ENCODE assay signal across 8 mouse cellular contexts in genomic region chr5:143000654-143001500, GRCm38 (mm10). TPM values are rescaled to one million over a fixed set of nuclear protein-coding genes. Genes with fewer than 3 reads are reported as not detected.
DNase-seq lines count a peak whose midpoint lies in the region; ATAC-seq lines count a peak whose summit lies in the region.

No protein-coding gene starts in this region.

- peak overlapping the region; percentile 59 for H3K9ac ChIP-seq in heart, embryonic 14.5 days (ENCODE audit: low read length)

- H3K27me3 ChIP-seq in heart, embryonic 14.5 days (ENCODE audit: control insufficient read depth, insufficient read depth, low read length) = no peaks in the 10 kb centered on the region

- no peaks in the 10 kb centered on the region for H3K9me3 ChIP-seq in heart, embryonic 14.5 days (ENCODE audit: control insufficient read depth, low read length)

- peak; percentile 18 to 46 for DNase-seq in cerebellum, postnatal 10 days
- no peak for DNase-seq in cerebellum, adult 11 months
- DNase-seq in embryo, embryonic 11 days = peak; percentile 89
- DNase-seq in kidney, postnatal 36 days = peak; percentile 23 to 24
- DNase-seq in lung, postnatal 36 days = peak; percentile 4
- DNase-seq in yolk sac, embryonic 10.5 days (ENCODE audit: low spot score) = peak; percentile 44
- DNase-seq in frontal cortex, postnatal 25 days (ENCODE audit: low spot score in 2 of 2) = no peak

- ATAC-seq in heart, embryonic 14.5 days (ENCODE audit: insufficient number of reproducible peaks, insufficient read depth, low FRiP score, low read depth) = peak; percentile 74

- peaks cover 22 to 24% of the 10 kb centered on the region in 2 experiments for H3K4me1 ChIP-seq in heart, embryonic 14.5 days (ENCODE audit: control insufficient read depth in 2 of 2, insufficient read depth in 2 of 2, low read length in 2 of 2)

- H3K27ac ChIP-seq in heart, embryonic 14.5 days (replicated peaks in 1 of 2; ENCODE audit: control insufficient read depth in 1 of 2, insufficient read depth in 1 of 2, low read depth in 2 of 2, low read length in 2 of 2) = peak overlapping the region; percentile 89 to 90

- 50% methylated on average over 9 of the region's 9 CpGs for WGBS in heart, embryonic 14.5 days

- H3K36me3 ChIP-seq in heart, embryonic 14.5 days (ENCODE audit: control insufficient read depth, insufficient read depth, low read length) = 0 out of 2 replicates have a peak, but pooled peaks cover 7% of the 10 kb centered on the region

- no peak overlapping the region for H3K4me3 ChIP-seq in heart, embryonic 14.5 days (ENCODE audit: control insufficient read depth in 1 of 2, insufficient read depth in 1 of 2, low read depth in 1 of 2, low read length in 2 of 2)

- H3K4me2 ChIP-seq in heart, embryonic 14.5 days (ENCODE audit: low read length) = peak overlapping the region; percentile 26; the same call in 1 of the 2 replicates

RNA-seq across cellular contexts. Expression of gene Fscn1, which starts 40.7 kb away (rescaled TPM):
- 120 and 124 TPM in 2 replicates for polyA plus RNA-seq in heart, embryonic 14.5 days (2014; fragmentation: Nextera tagmentation; extraction: Ambion mirVana)

Comparison
In these comparisons a context has a peak if more than half of its experiments do, and no peak if none do; other contexts are left out.
1. DNase-seq: peak in cerebellum, postnatal 10 days (2 of 2), embryo, embryonic 11 days (single experiment), kidney, postnatal 36 days (2 of 2), lung, postnatal 36 days (single experiment) and yolk sac, embryonic 10.5 days (single experiment); none in cerebellum, adult 11 months (single experiment) and frontal cortex, postnatal 25 days (0 of 2).